Mouse (Mus musculus) embryonic facial prominence, embryonic 12.5 days (tissue): Measurements from ENCODE around the gene Meis3. TPM values are rescaled to one million over a fixed set of nuclear protein-coding genes. Genes with fewer than 3 reads are reported as not detected.

ENCODE experiments used
- ATAC-seq: fragments of 200-750 bp; cut with Nextera tagmentation; 2 replicates; pipeline ENCODE4 v1.8.0; 2017; ENCODE audit not compliant: insufficient number of reproducible peaks, insufficient read depth, low FRiP score, low TSS enrichment
- H3K27ac ChIP-seq: fragments of 300-500 bp; sonication (generic); 2 replicates; pipeline ENCODE4 v1.5.1; 2016; ENCODE audit warnings: mild to moderate bottlenecking
- H3K27me3 ChIP-seq: fragments of 300-500 bp; sonication (generic); 2 replicates; pipeline ENCODE4 v1.6.1; 2016; ENCODE audit warnings: mild to moderate bottlenecking, moderate library complexity
- H3K36me3 ChIP-seq: fragments of 300-500 bp; sonication (generic); 2 replicates; pipeline ENCODE4 v1.6.1; 2016; ENCODE audit warnings: mild to moderate bottlenecking
- H3K4me1 ChIP-seq: fragments of 300-500 bp; sonication (generic); 2 replicates; pipeline ENCODE4 v1.6.1; 2016
- H3K4me2 ChIP-seq: fragments of 300-500 bp; sonication (generic); replicated peaks from 2 replicates; pipeline ENCODE4 v1.6.1; 2016; ENCODE audit warnings: mild to moderate bottlenecking, moderate library complexity
- H3K4me3 ChIP-seq: fragments of 300-500 bp; sonication (generic); 2 replicates; pipeline ENCODE4 v1.5.1; 2016; ENCODE audit warnings: mild to moderate bottlenecking
- H3K9ac ChIP-seq: fragments of 300-500 bp; sonication (generic); 2 replicates; pipeline ENCODE4 v1.6.1; 2016; ENCODE audit warnings: mild to moderate bottlenecking, moderate library complexity
- H3K9me3 ChIP-seq: fragments of 300-500 bp; sonication (generic); 2 replicates; pipeline ENCODE4 v1.6.1; 2016; ENCODE audit warnings: mild to moderate bottlenecking, moderate library complexity
- WGBS: fragments of 180-500 bp; shearing (Covaris S2); methylation state at CpG from one replicate; pipeline ENCODE4 v1.1.7; 2016; 5-methylcytosine and 5-hydroxymethylcytosine counted together
- polyA plus RNA-seq: library from polyadenylated mRNA; unstranded; fragments of >200 nt; fragmentation: Nextera tagmentation; extraction: Ambion mirVana; gene quantifications from 2 replicates; pipeline ENCODE4 v1.2.1, GENCODE M21; 2016

Meis3 gene
- polyA plus RNA-seq, 1 experiment from 2014 or later: 48.8 TPM

DNA sequence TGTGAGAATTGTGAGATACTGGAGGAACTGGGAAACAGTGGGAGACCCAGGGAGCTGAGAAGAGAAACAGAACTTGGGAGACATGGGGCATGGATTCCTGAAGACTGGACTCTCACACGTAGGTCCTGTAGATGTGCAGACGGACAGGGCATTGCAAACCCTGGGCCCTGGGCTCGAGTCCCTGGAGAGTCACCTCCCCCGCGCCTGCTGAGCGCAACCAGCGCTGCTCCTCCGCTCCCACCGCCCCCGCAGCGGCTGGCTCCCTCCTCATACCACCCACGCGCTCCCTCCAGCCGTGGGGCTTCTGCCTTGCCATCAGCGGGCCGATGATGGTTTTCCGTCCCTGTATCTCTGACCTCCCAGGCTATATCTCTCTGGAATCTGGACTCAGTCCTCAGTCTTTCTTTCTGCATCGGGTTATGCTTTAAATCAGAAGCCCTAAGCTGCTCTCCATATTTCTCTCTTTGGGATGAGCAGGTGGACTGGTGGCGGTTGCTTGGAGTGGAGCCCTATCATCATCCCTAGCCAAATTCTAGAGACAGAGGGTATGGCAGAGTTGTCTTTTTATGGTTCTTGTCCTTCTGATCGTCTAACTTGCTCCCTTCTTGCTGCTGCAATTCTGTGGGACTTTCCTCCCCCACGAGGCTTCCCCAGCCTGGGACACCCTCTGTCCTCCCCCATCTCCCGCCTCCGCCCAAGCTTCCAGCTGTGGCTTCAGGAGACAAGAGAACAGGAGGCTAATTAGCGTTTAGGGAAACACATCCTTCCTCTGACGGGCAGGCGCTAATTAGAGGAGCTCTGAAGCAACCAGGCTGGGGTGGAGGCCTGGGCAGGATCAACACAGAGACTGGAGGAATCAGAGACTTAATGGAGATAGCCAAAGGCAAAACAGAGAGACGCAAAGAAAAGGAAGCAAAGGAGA lies 28.1 kb upstream of the Meis3 start:
- ATAC-seq: no peak
- 29% methylated on average over 27 of the region's 27 CpGs for WGBS
- no peak overlapping the region for H3K27ac ChIP-seq
- no peak overlapping the region for H3K4me3 ChIP-seq
- H3K36me3 ChIP-seq: peaks cover 7% of the 10 kb centered on the region
- no peak overlapping the region for H3K4me2 ChIP-seq
- H3K4me1 ChIP-seq: no peaks in the 10 kb centered on the region
- H3K27me3 ChIP-seq: peaks cover 8% of the 10 kb centered on the region
- H3K9ac ChIP-seq: no peak overlapping the region
- no peaks in the 10 kb centered on the region for H3K9me3 ChIP-seq

DNA sequence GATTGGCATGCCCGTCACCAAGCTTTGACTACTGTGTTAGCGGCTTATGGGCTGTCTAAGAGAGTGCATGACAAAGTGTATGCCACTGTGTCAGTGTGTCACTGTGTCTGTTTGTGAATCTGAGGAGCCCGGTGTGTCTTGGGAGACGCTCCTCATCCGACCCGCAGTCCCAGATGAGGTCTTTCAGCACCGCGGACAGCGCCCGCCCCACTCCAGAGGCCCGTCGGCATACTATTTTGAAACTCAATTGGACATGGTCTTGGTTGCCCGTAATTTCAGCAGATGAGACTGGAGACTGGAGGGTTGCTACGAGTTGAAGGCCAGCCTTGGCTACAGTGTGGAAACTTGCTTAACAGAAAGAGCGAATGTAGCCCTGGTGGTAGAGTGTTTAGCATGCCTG lies 27.2 kb upstream of the Meis3 start:
- Histone ChIP-seq H3K27ac (no peak overlapping the region), H3K4me2 (no peak overlapping the region), H3K36me3 (peaks cover 7% of the 10 kb centered on the region), H3K27me3 (peaks cover 8% of the 10 kb centered on the region), H3K9ac (no peak overlapping the region), H3K9me3 (no peaks in the 10 kb centered on the region), H3K4me1 (no peaks in the 10 kb centered on the region), H3K4me3 (no peak overlapping the region)
- ATAC-seq: no peak
- whole genome bisulfite sequencing: 12% methylated on average over 15 of the region's 15 CpGs

GRCm38 (mm10) chr7:16149241-16149640 lies 25.6 kb upstream of the Meis3 start:
- 61% methylated on average over 5 of the region's 5 CpGs for WGBS
- no peak overlapping the region for H3K4me2 ChIP-seq
- peaks cover 8% of the 10 kb centered on the region for H3K27me3 ChIP-seq
- H3K4me1 ChIP-seq: no peaks in the 10 kb centered on the region
- H3K9me3 ChIP-seq: no peaks in the 10 kb centered on the region
- ATAC-seq: no peak
- peaks cover 7% of the 10 kb centered on the region for H3K36me3 ChIP-seq
- H3K4me3 ChIP-seq: no peak overlapping the region
- no peak overlapping the region for H3K9ac ChIP-seq
- no peak overlapping the region for H3K27ac ChIP-seq

DNA sequence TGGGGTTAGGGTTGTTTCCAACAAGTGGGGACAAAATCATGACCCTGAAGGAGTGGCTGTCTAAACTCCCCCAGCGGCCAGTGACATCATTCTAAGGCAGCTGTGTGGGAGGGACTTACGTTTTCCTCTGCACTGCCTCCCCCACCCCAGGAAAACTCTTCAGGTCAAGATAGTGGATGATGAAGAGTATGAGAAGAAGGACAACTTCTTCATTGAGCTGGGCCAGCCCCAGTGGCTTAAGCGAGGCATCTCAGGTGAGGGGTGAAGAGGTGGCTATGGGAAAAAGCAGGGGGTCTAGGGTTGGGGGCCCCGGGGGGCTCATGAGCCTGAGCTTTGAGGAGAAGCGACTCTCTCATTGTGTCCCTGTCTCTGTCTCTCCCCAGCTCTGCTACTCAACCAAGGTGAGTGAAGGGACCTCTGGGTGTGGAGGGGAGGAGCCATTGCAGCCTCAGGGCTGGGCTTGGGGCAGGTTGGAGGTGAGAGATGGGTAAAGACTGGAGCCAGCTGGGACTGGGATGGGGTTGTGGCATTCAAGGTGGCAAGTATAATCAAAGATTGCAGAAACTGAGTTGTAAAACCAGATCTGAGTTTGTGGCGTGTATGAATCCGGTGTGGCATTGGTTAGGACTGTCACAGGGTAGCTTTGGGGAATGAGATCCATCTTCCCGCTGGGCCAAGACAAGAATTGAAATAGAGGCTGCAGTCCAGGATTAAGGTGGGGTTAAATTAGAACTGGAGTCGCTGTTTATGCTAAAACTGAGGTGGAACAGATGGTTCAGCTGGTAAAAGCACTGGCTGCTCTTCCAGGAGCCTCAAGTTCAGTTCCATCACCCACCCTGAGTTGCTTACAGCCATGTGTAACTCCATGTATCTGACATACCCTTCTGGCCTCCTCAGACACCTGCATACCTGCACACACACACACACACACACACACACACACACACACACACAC lies 24.4 kb upstream of the Meis3 start:
- Histone ChIP-seq H3K4me3 (no peak overlapping the region), H3K9ac (no peak overlapping the region), H3K4me2 (no peak overlapping the region), H3K27ac (no peak overlapping the region), H3K27me3 (peaks cover 8% of the 10 kb centered on the region), H3K9me3 (no peaks in the 10 kb centered on the region), H3K4me1 (no peaks in the 10 kb centered on the region), H3K36me3 (no peaks in the 10 kb centered on the region; the same call in 1 of the 2 replicates)
- WGBS: 72% methylated on average over 9 of the region's 9 CpGs
- no peak for ATAC-seq

GRCm38 (mm10) chr7:16153522-16153921 lies 21.4 kb upstream of the Meis3 start:
- Histone ChIP-seq H3K36me3 (no peaks in the 10 kb centered on the region; the same call in 1 of the 2 replicates), H3K9ac (no peak overlapping the region), H3K4me3 (no peak overlapping the region), H3K4me2 (no peak overlapping the region), H3K27ac (no peak overlapping the region), H3K4me1 (no peaks in the 10 kb centered on the region), H3K27me3 (peaks cover 15% of the 10 kb centered on the region), H3K9me3 (no peaks in the 10 kb centered on the region)
- WGBS: 21% methylated on average over 10 of the region's 10 CpGs
- ATAC-seq: no peak

GRCm38 (mm10) chr7:16155132-16155872 lies 19.6 kb upstream of the Meis3 start:
- Histone ChIP-seq H3K4me3 (no peak overlapping the region), H3K27me3 (peaks cover 32% of the 10 kb centered on the region), H3K4me2 (no peak overlapping the region), H3K27ac (no peak overlapping the region), H3K9ac (no peak overlapping the region), H3K9me3 (no peaks in the 10 kb centered on the region), H3K4me1 (no peaks in the 10 kb centered on the region), H3K36me3 (no peaks in the 10 kb centered on the region; the same call in 1 of the 2 replicates)
- 80% methylated on average over 9 of the region's 9 CpGs for WGBS
- no peak for ATAC-seq

- no peaks in the 10 kb centered on the region for H3K4me1 ChIP-seq
- H3K36me3 ChIP-seq: no peaks in the 10 kb centered on the region; the same call in 1 of the 2 replicates
- ATAC-seq: no peak
- H3K9ac ChIP-seq: no peak overlapping the region
- WGBS: 79% methylated on average over 8 of the region's 8 CpGs
- H3K27me3 ChIP-seq: peaks cover 35% of the 10 kb centered on the region
- no peak overlapping the region for H3K4me3 ChIP-seq
- H3K9me3 ChIP-seq: no peaks in the 10 kb centered on the region
- no peak overlapping the region for H3K4me2 ChIP-seq
- H3K27ac ChIP-seq: no peak overlapping the region
Measured at GRCm38 (mm10) chr7:16156105-16156714, 18.7 kb upstream of the Meis3 start.

DNA sequence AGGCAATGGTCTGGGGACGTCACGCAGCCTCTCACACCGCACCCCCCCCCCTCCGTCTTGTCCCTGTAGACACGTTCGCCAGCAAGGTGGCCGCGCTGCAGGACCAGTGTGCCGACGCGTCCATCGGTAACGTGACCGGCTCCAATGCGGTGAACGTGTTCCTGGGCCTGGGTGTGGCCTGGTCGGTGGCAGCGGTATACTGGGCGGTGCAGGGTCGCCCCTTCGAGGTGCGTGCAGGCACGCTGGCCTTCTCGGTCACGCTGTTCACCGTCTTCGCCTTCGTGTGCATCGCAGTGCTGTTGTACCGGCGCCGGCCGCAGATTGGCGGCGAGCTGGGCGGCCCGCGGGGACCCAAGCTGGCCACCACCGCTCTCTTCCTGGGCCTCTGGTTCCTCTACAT lies 16.2 kb upstream of the Meis3 start:
- Histone ChIP-seq H3K4me1 (no peaks in the 10 kb centered on the region), H3K9me3 (no peaks in the 10 kb centered on the region), H3K36me3 (no peaks in the 10 kb centered on the region; the same call in 1 of the 2 replicates), H3K27me3 (peaks cover 35% of the 10 kb centered on the region), H3K4me3 (peak overlapping the region; percentile 8; the same call in 1 of the 2 replicates), H3K27ac (no peak overlapping the region), H3K9ac (no peak overlapping the region), H3K4me2 (peak overlapping the region; percentile 23)
- ATAC-seq: no peak
- WGBS: 10% methylated on average over 39 of the region's 39 CpGs

- Histone ChIP-seq H3K4me1 (no peaks in the 10 kb centered on the region), H3K9ac (no peak overlapping the region), H3K4me2 (no peak overlapping the region), H3K4me3 (no peak overlapping the region), H3K27me3 (peaks cover 35% of the 10 kb centered on the region), H3K36me3 (no peaks in the 10 kb centered on the region; the same call in 1 of the 2 replicates), H3K9me3 (no peaks in the 10 kb centered on the region), H3K27ac (no peak overlapping the region)
- 69% methylated on average over 3 of the region's 3 CpGs for WGBS
- no peak for ATAC-seq
Measured at GRCm38 (mm10) chr7:16160702-16161101, 14.2 kb upstream of the Meis3 start.

DNA sequence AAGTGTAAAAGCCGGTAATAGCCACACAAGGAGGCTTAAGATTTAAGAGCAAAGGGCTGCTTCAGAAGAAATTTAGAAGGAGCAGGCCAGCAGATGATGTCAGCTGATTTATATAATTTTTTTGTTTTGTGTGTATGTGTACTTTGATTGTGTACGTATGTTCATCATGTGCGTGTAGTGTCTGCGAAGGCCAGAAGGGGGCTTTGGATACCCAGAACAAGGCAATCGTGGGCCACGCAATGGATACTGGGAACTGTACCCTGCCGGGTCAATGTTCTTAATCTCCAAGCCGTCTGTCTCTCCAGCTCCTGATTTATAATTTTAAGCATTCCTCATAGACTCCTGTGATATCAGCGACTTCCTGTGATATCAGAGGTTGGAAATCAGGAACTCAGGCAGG lies 13.6 kb upstream of the Meis3 start:
- H3K9me3 ChIP-seq: no peaks in the 10 kb centered on the region
- H3K4me2 ChIP-seq: no peak overlapping the region
- H3K36me3 ChIP-seq: no peaks in the 10 kb centered on the region; the same call in 1 of the 2 replicates
- no peak overlapping the region for H3K27ac ChIP-seq
- H3K4me3 ChIP-seq: no peak overlapping the region
- H3K27me3 ChIP-seq: peaks cover 35% of the 10 kb centered on the region
- no peaks in the 10 kb centered on the region for H3K4me1 ChIP-seq
- ATAC-seq: no peak
- 89% methylated on average over 9 of the region's 9 CpGs for WGBS
- no peak overlapping the region for H3K9ac ChIP-seq

GRCm38 (mm10) chr7:16162036-16162435 lies 12.9 kb upstream of the Meis3 start:
- Histone ChIP-seq H3K9ac (no peak overlapping the region), H3K9me3 (no peaks in the 10 kb centered on the region), H3K27ac (no peak overlapping the region), H3K4me1 (no peaks in the 10 kb centered on the region), H3K36me3 (no peaks in the 10 kb centered on the region; the same call in 1 of the 2 replicates), H3K4me3 (no peak overlapping the region), H3K27me3 (peaks cover 35% of the 10 kb centered on the region), H3K4me2 (no peak overlapping the region)
- ATAC-seq: no peak
- WGBS: 81% methylated on average over 7 of the region's 7 CpGs
